Mouse (Mus musculus): ENCODE results near the gene Cd83. TPM values are rescaled to one million over a fixed set of nuclear protein-coding genes. Genes with fewer than 3 reads are reported as not detected.

Cd83 gene
- polyA plus RNA-seq, 1 experiment from 2014 or later = 5.0 TPM

DNA sequence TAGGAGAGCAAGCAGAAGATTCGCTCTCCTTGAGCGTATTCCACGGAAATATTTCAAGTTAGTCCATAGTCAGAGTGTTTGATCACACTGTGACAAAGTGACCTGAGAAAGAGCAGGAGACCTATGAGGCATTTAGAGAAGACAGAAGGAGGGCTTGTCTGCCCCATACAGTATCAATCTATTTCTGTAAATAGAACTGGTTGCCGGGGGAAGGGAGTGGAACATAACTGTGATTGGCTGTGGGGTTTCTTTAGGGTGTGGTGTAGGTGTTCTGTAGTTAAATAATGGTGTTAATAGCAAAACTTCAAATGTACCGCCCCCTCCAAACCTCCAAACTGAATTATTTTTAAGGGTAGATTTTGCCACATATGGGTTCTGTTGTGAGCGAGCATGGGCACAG is 33.6 kb upstream of the Cd83 start:
- TF ChIP-seq CTCF (IDR thresholded peaks at IDR 0.05; ENCODE audit: low read depth) = no peak
- Histone ChIP-seq H3K4me1 (replicated peaks; ENCODE audit: control insufficient read depth, insufficient read depth, low read length) (no peaks in the 10 kb centered on the region), H3K27ac (ENCODE audit: low read depth, low read length) (no peak overlapping the region), H3K36me3 (ENCODE audit: control insufficient read depth, insufficient read depth) (no peaks in the 10 kb centered on the region), H3K9me3 (ENCODE audit: control insufficient read depth) (no peaks in the 10 kb centered on the region), H3K27me3 (replicated peaks; ENCODE audit: control insufficient read depth, insufficient read depth, low read length) (no peaks in the 10 kb centered on the region), H3K4me2 (replicated peaks; ENCODE audit: low read depth) (no peak overlapping the region), H3K9ac (ENCODE audit: low read depth, low read length) (no peak overlapping the region), H3K4me3 (ENCODE audit: low read depth, low read length) (no peak overlapping the region)
- WGBS = 93% methylated on average over 6 of the region's 6 CpGs
- no peak for ATAC-seq

DNA sequence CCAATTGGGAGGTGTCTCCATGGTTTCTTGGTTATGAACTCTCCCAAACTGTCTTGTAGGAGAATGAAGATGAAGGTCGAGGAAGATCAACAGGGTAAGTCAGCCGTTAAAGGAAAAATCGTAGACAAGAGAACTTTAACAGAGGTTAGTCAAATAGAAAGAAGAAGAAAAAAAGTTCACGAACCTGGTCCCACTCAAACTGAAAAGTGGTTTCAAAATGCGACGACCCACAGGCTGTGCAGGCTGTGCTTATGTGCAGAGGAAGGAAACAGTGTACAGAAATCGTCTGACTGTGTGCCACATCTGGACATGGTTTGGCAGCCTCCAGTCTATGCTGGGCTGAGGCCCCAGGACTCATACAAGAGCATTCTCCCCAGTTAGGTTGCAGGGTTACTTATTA is 32.2 kb upstream of the Cd83 start:
- no peak overlapping the region for H3K9ac ChIP-seq (ENCODE audit: low read depth, low read length)
- 80% methylated on average over 7 of the region's 7 CpGs for WGBS
- H3K4me2 ChIP-seq (replicated peaks; ENCODE audit: low read depth) = no peak overlapping the region
- 0 out of 2 replicates have a peak, but pooled peaks cover 5% of the 10 kb centered on the region for H3K27me3 ChIP-seq (replicated peaks; ENCODE audit: control insufficient read depth, insufficient read depth, low read length)
- H3K9me3 ChIP-seq (ENCODE audit: control insufficient read depth) = no peaks in the 10 kb centered on the region
- no peak for ATAC-seq
- TF ChIP-seq CTCF (IDR thresholded peaks at IDR 0.05; ENCODE audit: low read depth) = no peak
- H3K36me3 ChIP-seq (ENCODE audit: control insufficient read depth, insufficient read depth) = no peaks in the 10 kb centered on the region
- no peak overlapping the region for H3K4me3 ChIP-seq (ENCODE audit: low read depth, low read length)
- H3K4me1 ChIP-seq (replicated peaks; ENCODE audit: control insufficient read depth, insufficient read depth, low read length) = no peaks in the 10 kb centered on the region
- no peak overlapping the region for H3K27ac ChIP-seq (ENCODE audit: low read depth, low read length)

DNA sequence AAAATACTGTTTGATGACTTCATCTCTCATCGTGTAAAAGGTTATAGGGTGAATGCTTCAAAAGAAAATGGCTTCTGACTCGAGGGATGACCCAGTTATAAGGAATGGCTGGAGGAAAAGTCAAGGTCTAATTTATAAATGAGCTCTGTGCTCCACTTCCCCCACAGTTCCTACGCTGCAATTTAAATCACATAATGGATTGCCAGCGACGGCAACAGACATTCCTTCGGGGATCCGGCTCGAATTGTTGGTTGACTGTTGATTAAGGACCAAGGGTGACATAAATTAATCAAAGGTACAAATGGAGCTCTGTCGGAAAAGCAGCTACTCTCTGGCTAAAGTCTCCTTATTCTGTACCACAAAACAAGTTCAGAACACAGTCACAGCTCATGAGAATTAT is 30.9 kb upstream of the Cd83 start:
- no peak for ATAC-seq
- TF ChIP-seq CTCF (IDR thresholded peaks at IDR 0.05; ENCODE audit: low read depth) = no peak

DNA sequence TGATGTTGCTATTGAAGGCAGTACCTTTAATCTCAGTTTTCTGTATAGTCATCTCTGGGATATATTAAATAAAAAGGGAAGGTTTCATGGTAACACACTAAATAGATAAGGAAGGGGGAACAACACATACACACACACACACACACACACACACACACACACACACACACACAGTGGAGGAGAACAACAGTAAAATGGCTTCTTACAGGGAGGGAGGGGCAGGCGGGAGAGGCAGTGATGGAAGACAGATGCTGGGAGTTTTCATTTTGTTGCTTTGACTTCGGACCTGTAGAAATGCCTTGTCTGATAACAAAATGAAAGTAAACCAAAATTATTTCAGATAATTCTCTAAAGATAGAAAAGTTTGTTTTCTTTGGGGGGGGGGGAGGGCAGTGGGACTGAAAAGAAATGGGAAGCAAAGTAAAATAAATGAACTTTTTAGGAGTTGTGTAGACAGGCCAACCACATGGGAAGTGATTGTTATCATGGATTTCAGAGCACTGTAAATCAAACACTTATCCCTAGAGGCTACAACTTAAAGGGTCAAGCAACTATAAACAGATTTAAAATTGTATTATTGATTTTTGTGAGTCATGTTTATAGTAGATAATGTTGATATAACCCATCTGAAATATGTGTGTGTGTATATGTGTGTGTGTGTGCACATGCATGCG is 30.0 kb upstream of the Cd83 start:
- Histone ChIP-seq H3K9me3 (ENCODE audit: control insufficient read depth) (no peaks in the 10 kb centered on the region), H3K4me1 (replicated peaks; ENCODE audit: control insufficient read depth, insufficient read depth, low read length) (no peaks in the 10 kb centered on the region), H3K9ac (ENCODE audit: low read depth, low read length) (no peak overlapping the region), H3K36me3 (ENCODE audit: control insufficient read depth, insufficient read depth) (no peaks in the 10 kb centered on the region), H3K27ac (ENCODE audit: low read depth, low read length) (no peak overlapping the region), H3K4me2 (replicated peaks; ENCODE audit: low read depth) (no peak overlapping the region), H3K27me3 (replicated peaks; ENCODE audit: control insufficient read depth, insufficient read depth, low read length) (0 out of 2 replicates have a peak, but pooled peaks cover 5% of the 10 kb centered on the region), H3K4me3 (ENCODE audit: low read depth, low read length) (no peak overlapping the region)
- TF ChIP-seq CTCF (IDR thresholded peaks at IDR 0.05; ENCODE audit: low read depth) = no peak
- no peak for ATAC-seq
- WGBS = 61% methylated on average over 3 of the region's 3 CpGs

More for the DNA sequence above, 30.9 kb upstream of the Cd83 start:
- no peaks in the 10 kb centered on the region for H3K36me3 ChIP-seq (ENCODE audit: control insufficient read depth, insufficient read depth)
- H3K27ac ChIP-seq (ENCODE audit: low read depth, low read length) = no peak overlapping the region
- 50% methylated on average over 9 of the region's 9 CpGs for WGBS
- H3K4me3 ChIP-seq (ENCODE audit: low read depth, low read length) = no peak overlapping the region
- no peak overlapping the region for H3K4me2 ChIP-seq (replicated peaks; ENCODE audit: low read depth)
- 0 out of 2 replicates have a peak, but pooled peaks cover 5% of the 10 kb centered on the region for H3K27me3 ChIP-seq (replicated peaks; ENCODE audit: control insufficient read depth, insufficient read depth, low read length)
- H3K9me3 ChIP-seq (ENCODE audit: control insufficient read depth) = no peaks in the 10 kb centered on the region
- H3K9ac ChIP-seq (ENCODE audit: low read depth, low read length) = no peak overlapping the region
- no peaks in the 10 kb centered on the region for H3K4me1 ChIP-seq (replicated peaks; ENCODE audit: control insufficient read depth, insufficient read depth, low read length)

DNA sequence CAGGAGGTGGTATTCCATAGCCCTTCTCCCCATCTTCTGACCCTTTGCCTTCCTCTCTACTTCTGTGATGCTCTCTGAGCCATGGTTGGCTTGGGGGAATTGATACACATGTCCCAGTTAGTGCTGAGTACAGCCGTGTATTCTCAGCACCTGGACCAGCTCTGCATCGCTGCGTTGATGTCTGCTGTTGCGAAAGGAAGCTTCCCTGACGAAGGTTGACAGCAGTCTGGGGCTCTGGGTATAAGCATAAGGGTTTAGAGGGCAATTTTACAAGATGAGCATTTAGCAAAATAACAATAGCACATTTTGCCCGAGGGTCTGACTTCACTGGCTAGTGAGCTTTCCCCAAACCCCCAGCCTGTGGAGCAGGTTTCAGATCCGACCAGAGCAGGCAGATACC is 29.0 kb upstream of the Cd83 start:
- H3K9ac ChIP-seq (ENCODE audit: low read depth, low read length) = no peak overlapping the region
- ATAC-seq = no peak

DNA sequence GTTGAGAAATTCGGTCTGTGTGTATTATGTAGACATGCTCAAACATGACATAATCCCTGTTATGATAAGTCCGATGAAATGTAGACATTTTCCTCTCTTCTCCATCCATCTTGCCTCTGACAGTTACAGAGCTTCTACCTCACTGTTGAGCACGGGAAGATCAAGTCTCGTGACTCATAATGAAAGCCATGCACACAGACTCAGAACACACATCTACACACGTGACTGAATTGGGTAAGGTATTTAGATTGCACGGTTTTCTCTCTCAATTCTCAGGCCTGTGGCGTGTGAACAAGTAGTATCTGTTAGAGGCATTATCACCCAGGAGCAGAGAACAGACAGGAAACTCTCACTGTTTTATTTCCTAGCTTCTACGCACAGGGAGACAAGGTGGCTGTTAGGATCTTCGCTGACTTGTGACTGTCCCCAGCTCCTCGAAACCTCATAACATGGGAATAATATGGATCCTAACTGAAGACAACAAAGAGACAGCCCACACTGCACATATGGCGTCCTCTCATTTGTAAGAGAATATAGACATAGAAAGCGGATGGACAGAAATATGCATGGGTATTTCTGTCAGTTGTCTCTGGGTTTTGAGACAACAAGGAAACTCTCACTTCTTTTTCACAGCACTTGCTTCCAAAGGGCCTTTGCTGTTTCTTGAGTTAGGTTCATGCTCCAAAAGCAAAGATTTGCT is 23.3 kb upstream of the Cd83 start:
- H3K4me2 ChIP-seq (replicated peaks; ENCODE audit: low read depth) = no peak overlapping the region
- H3K36me3 ChIP-seq (ENCODE audit: control insufficient read depth, insufficient read depth) = no peaks in the 10 kb centered on the region
- no peak for TF ChIP-seq CTCF (IDR thresholded peaks at IDR 0.05; ENCODE audit: low read depth)
- H3K4me1 ChIP-seq (replicated peaks; ENCODE audit: control insufficient read depth, insufficient read depth, low read length) = no peaks in the 10 kb centered on the region
- H3K9ac ChIP-seq (ENCODE audit: low read depth, low read length) = no peak overlapping the region
- no peak for ATAC-seq
- H3K27me3 ChIP-seq (replicated peaks; ENCODE audit: control insufficient read depth, insufficient read depth, low read length) = 0 out of 2 replicates have a peak, but pooled peaks cover 5% of the 10 kb centered on the region
- H3K4me3 ChIP-seq (ENCODE audit: low read depth, low read length) = no peak overlapping the region
- no peaks in the 10 kb centered on the region for H3K9me3 ChIP-seq (ENCODE audit: control insufficient read depth)
- 80% methylated on average over 12 of the region's 12 CpGs for WGBS
- no peak overlapping the region for H3K27ac ChIP-seq (ENCODE audit: low read depth, low read length)

More for the DNA sequence above, 29.0 kb upstream of the Cd83 start:
- Histone ChIP-seq H3K4me3 (ENCODE audit: low read depth, low read length) (no peak overlapping the region), H3K4me1 (replicated peaks; ENCODE audit: control insufficient read depth, insufficient read depth, low read length) (no peaks in the 10 kb centered on the region), H3K4me2 (replicated peaks; ENCODE audit: low read depth) (no peak overlapping the region), H3K36me3 (ENCODE audit: control insufficient read depth, insufficient read depth) (no peaks in the 10 kb centered on the region), H3K27ac (ENCODE audit: low read depth, low read length) (no peak overlapping the region), H3K27me3 (replicated peaks; ENCODE audit: control insufficient read depth, insufficient read depth, low read length) (0 out of 2 replicates have a peak, but pooled peaks cover 5% of the 10 kb centered on the region), H3K9me3 (ENCODE audit: control insufficient read depth) (no peaks in the 10 kb centered on the region)
- no peak for TF ChIP-seq CTCF (IDR thresholded peaks at IDR 0.05; ENCODE audit: low read depth)
- WGBS = 77% methylated on average over 7 of the region's 7 CpGs

Measured in intestine, postnatal 0 days (tissue).